Mouse (Mus musculus) adrenal gland, adult 18-20 months (tissue): ENCODE data around the gene Rbm34. TPM values are rescaled to one million over a fixed set of nuclear protein-coding genes. Genes with fewer than 3 reads are reported as not detected.
"Not testable (repeated sequence)": the region's sequence is repeated elsewhere in the genome, so short reads cannot be mapped to it uniquely, and the experiment has no call there.

ENCODE experiments used
- DNase-seq, 2 experiments: peaks; one replicate each; pipeline ENCODE4 v3.0.0; 2021 to 2022; ENCODE audit warnings: low spot score in 2 of 2
- total RNA-seq, 2 experiments: library from RNA; stranded (reverse); gene quantifications; 1 replicate in 1 of 2; 2 replicates in 1 of 2; pipeline ENCODE4 v1.2.3; 2021

Rbm34 gene
- total RNA-seq, 2 experiments from 2014 or later, result 10.8 to 11.3 TPM

DNA sequence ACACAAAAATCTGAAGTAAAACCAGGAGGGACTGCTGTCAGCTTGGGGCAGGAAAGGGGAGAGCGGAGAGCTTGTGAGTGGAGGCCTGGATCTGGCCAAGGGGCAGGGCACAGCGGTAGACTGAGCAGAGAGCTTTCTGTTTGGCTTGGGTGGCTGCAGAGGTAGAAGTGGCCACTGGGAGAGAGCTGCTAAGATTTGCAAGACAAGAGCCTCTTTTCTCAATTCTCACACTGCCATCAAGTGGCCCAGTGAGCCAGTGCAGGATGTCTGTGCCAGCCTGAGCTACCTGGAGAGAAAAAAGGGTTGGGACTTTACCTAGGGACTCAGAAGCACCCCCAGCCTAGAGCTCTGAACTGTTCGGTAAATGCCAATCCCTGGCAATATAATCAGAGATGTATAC lies 50.0 kb downstream of the Rbm34 start:
- DNase-seq, result peak; percentile 64 to 65

DNA sequence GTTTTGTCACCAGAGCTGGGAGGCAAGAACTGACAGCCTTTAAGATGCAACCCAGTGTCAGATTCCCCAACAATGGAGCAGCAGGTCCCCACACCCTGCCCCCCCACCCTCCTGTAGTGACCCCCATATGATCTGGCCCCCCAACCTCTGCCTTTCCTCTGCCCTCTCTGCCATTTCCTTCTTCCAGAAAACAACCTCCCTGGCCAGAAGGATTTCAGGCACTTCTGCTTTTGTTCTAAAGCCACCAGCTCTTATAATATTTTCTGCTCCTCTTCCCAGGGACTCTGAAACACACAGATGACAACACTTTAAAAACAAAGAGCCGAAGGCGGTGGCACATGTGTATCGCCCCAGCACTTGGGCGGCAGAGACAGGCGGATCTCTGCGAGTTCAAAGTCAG lies 50.5 kb downstream of the Rbm34 start:
- DNase-seq, result no peak

DNA sequence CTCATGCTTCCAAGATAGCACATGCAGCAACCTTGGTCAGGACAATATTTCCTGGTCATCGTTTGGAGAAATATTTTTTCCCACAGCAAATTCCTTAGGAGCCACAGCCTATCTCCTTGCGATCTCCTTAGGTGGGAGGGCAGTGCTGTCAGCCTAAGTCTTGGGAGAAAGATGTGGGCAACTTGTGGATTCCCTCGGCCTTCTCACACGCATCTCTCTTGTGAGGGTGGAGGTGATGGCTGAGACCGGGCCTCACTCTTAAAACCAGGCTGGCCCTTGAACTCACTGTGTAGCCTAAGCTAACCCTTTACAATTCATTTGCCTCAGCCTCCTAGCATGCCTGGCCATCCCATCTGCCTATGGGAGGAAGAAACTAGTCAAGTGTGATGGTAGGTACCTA lies 51.2 kb downstream of the Rbm34 start:
- no peak for DNase-seq

DNA sequence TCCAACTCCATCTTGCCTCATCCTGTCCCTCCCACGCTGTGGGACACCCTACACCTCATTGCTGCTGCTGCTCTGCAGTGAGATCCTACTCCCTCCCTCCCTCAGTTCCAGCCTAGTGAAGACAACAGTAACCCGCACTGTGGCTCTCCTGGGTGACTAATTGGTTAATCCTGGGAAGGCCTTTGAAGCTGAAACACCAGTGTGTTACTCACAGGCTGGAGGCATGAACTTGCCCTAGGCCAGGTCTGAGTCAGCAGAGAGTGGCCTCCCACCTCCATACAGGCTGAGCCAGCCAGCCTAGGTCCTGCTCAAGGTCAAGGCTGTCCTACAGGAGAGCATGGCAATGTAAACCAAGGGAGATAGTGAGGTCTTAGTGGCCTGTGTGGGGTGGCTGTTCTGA lies 51.6 kb downstream of the Rbm34 start:
- peak in 1 of 2 experiments; percentile 44 for DNase-seq

DNA sequence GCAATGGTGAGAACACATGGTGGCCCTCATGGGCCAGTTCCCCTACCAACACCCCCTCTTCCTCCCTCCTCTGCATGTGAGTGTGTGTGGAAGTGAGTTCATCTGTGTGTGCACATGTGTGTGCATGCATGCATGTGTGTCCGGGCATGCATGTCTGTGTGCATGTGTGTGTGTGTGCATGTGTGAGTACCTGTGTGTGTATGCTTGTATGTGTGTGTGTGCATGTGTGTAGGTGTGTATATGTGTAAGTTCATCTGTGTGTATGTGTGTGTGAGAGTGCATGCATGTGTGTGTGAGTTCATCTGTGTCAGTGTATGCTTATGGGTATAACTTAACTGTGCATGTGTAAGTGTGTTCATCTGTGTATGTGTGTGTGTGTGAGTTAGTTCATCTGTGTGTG lies 52.5 kb downstream of the Rbm34 start:
- no peak for DNase-seq

DNA sequence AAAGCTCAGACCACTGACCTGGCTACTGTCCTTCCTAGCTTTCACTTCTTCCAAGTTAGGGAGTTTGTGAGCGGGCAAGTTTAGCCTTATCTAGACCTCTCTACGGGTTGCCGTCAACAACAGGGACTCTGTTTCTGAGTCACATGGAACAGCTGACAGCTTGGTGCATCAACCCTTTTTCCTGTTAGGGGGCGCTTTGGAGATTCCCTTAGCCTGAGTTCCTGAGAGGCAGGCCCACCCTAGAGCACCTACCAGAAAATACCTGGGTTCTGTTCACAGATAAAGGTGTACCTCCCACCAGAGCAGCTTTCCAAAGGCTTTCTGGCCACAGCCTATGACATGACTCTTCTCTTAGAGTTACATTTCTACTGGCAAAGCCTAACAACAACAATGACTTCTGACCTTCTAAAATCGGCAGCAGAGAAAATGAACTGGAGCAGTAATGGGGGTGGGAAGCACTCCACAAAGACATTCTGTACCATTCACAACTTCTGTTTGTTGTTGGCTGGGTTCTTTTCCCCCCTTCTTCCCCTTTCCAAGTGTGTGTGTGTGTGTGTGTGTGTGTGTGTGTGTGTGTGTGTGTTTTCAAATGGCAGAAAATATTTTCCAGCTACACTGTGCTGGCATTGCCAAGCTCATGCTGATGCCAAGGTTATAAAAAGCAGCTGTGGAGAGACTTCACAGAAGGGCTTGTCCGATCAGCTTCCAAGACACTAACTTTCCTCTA lies 53.5 kb downstream of the Rbm34 start:
- no peak for DNase-seq

DNA sequence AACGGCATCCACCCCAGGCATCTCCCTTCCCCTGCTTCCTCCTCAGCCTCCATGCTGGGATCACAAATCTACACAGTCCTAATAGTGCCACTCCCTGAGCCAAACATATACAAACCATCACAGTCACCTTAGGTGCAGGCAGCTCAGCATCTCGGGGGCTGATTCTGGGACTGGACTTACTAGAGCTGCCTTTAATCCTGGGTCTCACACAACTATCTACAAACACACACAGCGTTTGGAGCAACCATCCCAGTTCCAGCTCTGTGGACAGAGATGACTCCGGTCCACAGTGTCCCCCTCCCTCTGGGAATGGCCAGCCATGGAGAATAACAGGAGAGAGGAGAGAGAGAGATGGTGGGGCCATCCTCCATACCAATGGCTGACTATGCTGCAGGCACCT lies 54.3 kb downstream of the Rbm34 start:
- DNase-seq, result no peak

DNA sequence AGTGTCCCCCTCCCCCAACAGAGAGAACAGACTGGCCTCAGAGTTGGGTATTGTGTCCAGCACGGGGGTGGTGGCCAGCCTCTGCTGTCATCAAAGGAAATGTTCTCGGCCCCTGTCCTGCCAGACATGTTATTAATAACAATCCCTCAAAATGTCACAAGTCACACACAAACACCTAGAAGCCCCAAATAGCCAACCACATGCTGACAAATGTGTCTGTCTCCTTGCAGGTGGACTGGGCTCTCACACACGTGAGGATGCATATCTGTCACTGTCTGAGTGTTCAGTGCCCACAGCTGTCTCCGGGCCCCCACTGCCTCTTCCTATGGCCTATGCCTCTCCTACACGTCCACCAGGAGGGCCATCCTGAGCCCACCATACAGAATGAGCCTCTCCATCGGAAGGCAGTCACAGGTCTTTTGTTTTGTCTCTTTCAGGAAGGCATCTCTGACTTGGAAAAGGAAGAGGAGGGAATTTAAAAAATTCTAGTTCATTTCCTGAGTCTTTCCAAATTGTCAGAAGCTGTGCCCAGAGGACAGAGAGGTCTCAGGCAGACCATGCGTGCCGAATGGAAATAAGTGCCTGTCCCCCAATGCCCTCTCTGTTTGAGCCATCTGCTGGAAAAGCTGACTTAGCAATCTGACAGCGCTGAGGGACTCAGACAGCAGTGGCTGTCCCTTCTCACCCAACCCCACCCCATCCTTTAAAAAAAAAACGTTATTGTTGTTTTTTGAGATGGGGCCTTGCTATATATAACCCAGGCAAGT lies 56.1 kb downstream of the Rbm34 start:
- DNase-seq, result no peak

DNA sequence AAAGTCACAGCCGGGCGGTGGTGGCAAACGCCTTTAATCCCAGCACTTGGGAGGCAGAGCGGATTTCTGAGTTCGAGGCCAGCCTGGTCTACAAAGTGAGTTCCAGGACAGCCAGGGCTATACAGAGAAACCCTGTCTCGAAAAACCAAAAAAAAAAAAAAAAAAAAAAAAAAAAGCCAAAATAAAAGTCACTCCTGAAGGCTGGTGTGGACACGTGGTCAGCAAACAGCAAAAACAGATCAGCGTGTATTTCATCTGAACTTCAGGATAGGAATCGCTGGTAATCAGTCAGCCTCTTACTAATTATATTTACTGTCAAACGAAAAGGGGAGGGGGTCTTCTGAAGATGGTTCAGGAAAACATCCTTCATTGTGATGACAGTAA lies 56.8 kb downstream of the Rbm34 start:
- not testable (repeated sequence) for DNase-seq

DNA sequence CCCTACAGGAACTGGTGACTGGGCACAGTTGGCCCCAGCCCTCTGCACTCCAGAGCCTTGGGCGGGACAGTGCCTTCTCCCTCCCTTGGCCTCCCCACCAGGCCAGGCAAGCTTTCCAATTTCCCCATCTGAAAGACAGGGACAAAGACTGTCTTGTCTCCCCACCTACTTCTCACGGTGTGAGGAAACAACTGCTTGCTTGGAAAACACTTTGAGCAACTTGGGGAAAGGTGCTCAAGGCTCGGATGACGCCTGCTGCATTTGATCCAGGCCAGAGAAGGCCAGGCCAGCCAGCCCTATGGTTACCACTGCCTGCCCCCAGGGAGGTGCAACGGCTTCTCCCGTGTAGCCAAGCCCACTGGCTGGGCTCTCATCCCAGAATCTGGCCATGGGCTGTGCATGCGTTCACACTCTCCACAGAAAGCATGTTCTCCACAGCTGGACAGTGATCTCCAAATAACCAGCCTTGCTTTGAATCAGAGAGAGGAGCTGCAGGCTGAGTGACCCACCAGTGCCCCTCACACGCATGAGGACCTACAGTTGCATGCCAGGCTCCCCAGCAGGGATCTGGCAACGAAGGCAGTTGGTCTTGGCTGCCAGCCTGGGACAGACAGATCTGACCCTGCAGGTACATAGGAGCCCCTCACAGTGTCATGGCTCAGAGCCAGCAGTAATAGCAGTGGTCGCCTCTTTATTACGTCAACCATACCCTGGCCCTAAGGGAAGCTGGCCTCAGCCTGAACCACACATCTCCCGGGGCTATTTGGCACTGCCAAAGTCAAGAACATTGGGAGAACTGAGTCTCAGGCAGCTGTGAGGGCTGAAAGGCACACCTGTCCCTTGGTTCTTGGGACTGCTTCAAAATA lies 57.4 kb downstream of the Rbm34 start:
- DNase-seq, result no peak

DNA sequence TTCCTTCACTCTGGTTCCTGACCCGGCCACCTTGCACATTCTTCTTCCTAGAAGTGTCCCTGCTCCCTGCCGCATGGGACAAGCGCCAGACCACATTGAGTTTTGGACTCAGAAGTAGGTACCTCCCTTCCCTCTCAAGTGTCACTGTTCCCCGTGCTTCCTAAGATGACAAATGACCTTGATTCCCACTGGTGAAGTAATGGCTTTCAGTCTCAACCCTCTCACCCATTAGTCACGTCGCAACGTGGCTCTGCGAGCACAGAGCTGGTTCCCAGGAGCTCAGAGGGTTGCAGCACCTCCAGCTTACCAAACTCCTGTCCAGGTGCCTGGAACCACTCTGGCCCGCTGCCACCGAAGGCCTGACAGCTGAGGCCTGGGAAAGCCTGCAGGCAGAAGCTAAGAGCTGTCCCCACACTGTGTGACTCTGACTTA lies 61.5 kb downstream of the Rbm34 start:
- DNase-seq, result peak in 1 of 2 experiments; percentile 42

DNA sequence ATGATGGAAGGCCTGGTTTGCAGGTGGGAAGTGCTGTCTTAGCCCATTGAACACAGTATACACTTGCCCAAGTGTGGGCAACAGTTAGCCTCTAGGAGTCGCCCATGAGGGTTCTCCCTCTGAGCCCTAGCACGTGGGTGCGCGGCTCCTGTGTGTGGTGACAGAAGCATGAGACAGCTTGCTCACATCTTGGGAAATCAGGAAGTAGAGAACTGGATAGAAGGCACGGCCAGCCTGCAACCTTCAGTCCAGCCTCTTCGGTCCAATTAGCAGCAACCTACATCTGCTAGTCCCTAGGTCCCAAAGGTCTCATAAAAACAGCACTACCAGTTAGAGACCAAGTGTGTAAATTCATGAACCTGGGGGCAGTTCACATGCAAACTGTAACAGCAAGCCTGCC lies 62.1 kb downstream of the Rbm34 start:
- no peak for DNase-seq

DNA sequence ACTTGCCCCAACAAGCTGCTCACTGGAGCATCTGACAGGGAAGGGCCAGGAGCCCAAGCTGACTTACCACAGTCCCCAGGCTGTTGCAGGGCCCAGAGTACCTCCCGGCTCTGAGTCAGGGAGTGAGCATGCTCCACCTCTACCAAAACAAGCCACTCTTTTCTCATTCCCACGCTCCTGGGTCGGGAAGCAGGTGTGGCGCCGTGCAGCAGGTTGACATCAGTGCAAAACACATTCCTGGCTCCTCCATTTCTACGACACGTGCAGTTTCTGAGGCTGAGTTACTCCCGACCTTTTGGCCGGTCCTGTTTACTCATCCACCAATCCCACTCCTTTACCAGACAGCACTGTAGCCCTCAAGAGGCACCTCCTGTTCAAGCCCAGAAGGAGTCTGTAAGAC lies 62.9 kb downstream of the Rbm34 start:
- DNase-seq, result no peak

DNA sequence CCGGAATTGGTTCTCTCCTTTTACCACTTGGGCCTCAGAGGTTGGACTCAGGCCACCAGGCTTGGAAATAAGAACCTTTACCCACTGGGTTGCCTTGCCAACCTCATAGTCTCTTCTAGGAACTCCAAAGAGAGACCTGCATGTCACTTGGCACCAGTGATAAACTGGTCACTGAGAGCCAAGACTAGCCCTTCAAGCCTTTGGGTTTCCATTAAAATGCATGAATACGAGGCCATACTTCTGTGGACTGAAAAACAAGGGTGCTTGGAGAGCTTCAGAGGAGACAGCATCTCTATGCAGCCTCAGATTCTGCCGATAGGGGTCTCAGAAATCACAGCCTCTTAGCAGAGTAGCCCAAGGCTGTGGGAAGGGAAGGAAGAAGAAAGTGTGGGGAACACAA lies 63.5 kb downstream of the Rbm34 start:
- DNase-seq, result no peak

DNA sequence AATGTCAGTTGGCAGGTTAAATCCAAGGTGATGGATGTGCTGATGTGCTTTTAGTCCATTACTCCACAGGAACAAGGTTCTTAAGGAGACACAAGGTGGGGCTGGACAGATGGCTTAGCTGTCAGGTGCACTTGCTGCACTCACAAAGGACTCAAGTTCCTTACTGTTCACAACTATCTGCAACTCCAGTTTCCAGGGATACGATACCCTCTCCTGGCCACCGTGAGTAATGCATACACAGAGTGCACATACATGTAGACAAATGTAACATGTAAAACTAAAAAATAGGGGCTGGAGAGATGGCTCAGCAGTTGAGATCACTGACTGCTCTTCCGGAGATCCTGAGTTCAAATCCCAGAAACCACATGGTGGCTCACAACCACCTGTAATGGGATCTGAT lies 65.5 kb downstream of the Rbm34 start:
- no peak for DNase-seq

DNA sequence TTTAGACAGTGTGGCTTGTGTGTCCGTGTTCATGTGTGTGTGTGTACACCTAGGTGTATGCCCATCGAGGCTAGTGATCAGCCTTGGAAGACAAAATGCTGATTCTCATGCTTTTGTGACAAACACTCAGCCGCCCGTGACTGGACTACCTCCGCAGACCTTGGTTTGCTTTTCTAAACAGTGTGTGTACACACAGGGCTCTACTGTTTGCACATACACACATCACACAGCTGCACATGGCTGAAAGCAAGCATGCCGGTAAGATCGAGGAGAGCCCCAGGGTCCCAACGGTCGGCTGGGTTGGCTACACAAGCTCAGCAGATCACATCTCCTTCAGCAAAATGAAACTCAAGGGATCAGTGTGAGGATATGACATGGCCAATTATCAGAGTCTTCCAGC lies 66.9 kb downstream of the Rbm34 start:
- DNase-seq, result no peak

DNA sequence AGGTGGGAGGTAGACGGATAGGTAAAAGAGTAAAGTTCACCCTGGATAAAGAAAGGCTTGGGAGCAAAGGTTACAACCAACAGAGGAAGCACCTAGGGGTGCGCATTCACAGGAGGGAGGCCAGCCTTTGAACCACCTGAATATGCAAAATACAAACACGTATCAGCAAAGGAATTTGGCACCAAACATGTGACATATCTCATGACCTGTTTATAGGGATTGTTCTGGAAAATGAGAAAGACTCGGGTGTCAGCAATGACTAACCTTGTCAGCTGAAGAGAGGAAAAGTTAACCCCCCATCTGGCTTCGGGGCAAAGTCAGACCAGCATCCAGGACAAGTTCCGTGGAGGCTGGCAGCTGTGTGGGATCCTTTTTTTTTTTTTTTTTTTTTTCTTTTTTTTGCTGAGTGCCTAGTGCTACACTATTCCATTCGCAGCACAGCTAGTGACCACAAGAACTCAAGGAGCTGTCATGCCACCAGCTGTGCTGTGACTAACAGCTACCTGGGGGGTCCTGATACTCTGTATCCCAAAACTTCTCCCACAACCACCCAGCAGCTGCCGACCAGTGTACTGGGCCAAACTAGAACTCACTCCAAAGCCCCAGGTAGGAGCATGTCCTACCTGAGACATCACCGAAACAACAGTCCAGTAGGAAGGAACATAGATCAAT lies 67.5 kb downstream of the Rbm34 start:
- no peak for DNase-seq

DNA sequence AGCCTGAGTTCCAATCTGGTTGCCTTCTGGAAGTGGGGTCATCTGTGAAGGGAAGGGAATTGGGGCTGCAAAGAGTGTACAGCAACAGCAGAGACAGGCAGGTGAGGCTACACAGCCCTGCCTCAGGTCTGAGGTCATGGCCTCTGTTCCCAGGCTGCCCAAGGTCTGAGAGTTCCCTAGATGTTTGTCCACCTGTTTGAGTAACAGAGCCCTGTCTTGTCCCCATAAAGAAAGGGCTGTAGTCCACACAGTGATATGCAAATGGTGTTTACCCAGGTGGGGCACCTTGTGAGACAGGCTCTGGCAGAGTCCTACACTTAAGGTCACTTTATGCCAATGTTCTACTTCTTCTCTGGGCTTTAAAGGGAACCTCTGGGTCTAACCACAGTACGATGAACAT lies 69.3 kb downstream of the Rbm34 start:
- no peak for DNase-seq

DNA sequence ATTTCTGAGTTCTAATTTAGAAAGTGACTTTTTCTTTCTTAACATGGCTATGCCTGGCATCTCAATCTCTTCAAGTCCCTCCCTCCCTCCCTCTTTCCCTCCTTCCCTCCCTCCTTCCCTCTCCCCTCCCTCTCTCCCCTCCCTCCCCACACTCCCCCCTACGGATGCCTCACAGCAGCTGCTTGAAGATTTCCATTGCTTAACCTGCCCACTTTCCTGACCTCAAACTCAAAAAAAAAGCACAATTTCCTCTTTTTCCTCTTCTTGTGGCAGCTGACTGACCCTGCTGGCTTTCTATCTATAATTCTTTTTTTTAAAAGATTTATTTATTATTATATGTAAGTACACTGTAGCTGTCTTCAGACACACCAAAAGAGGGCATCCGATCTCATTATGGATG lies 69.8 kb downstream of the Rbm34 start:
- DNase-seq, result no peak
